Mouse (Mus musculus) heart, embryonic 11.5 days (tissue): ENCODE results near the gene Gm42791. TPM values are rescaled to one million over a fixed set of nuclear protein-coding genes. Genes with fewer than 3 reads are reported as not detected.
A peak's percentile ranks its signal among the peaks of the same experiment; 100 is the strongest.

ENCODE experiments used
- ATAC-seq: fragments of 200-750 bp; cut with Nextera tagmentation; replicated peaks from 2 replicates; pipeline ENCODE4 v1.8.0; 2017; ENCODE audit warnings: moderate library complexity; ENCODE audit not compliant: insufficient number of reproducible peaks, low FRiP score, low TSS enrichment
- H3K27ac ChIP-seq: fragments of 300-500 bp; sonication (generic); 2 replicates; pipeline ENCODE4 v1.5.1; 2014; ENCODE audit warnings: mild to moderate bottlenecking, low read depth, low read length
- H3K27me3 ChIP-seq: fragments of 300-500 bp; sonication (generic); 2 replicates; pipeline ENCODE4 v1.6.1; 2014; ENCODE audit warnings: mild to moderate bottlenecking, low read length, mixed read lengths; ENCODE audit not compliant: control insufficient read depth, insufficient read depth
- H3K36me3 ChIP-seq: fragments of 300-500 bp; sonication (generic); 2 replicates; pipeline ENCODE4 v1.6.1; 2014; ENCODE audit warnings: mild to moderate bottlenecking, low read length, moderate library complexity, mixed read lengths; ENCODE audit not compliant: control insufficient read depth, insufficient read depth
- H3K4me1 ChIP-seq: fragments of 300-500 bp; sonication (generic); 2 replicates; pipeline ENCODE4 v1.6.1; 2014; ENCODE audit warnings: low read length; ENCODE audit not compliant: control insufficient read depth, insufficient read depth
- H3K4me2 ChIP-seq: fragments of 300-500 bp; sonication (generic); 2 replicates; pipeline ENCODE4 v1.6.1; 2014; ENCODE audit warnings: mild to moderate bottlenecking, moderate library complexity
- H3K4me3 ChIP-seq: fragments of 300-500 bp; sonication (generic); 2 replicates; pipeline ENCODE4 v1.5.1; 2014; ENCODE audit warnings: low read depth, low read length
- H3K9ac ChIP-seq: fragments of 300-500 bp; sonication (generic); 2 replicates; pipeline ENCODE4 v1.6.1; 2014; ENCODE audit warnings: mild to moderate bottlenecking, low read depth, low read length, moderate library complexity
- H3K9me3 ChIP-seq: fragments of 300-500 bp; sonication (generic); replicated peaks from 2 replicates; pipeline ENCODE4 v1.6.1; 2016; ENCODE audit warnings: low read length; ENCODE audit not compliant: control insufficient read depth
- WGBS: fragments of 180-500 bp; shearing (Covaris S2); extraction: QIAGEN DNeasy Blood & Tissue Kit; methylation state at CpG from one replicate; pipeline ENCODE4 v1.1.7; 2014; ENCODE audit not compliant: insufficient replicate concordance; 5-methylcytosine and 5-hydroxymethylcytosine counted together
- polyA plus RNA-seq: library from polyadenylated mRNA; unstranded; fragments of >200 nt; fragmentation: Nextera tagmentation; extraction: Ambion mirVana; gene quantifications from 2 replicates; pipeline ENCODE4 v1.2.1, GENCODE M21; 2014

Gm42791 gene
- polyA plus RNA-seq, 1 experiment from 2014 or later, result not detected

GRCm38 (mm10) chr5:148928382-148929115 lies 66.4 kb downstream of the Gm42791 start:
- H3K27ac ChIP-seq, result peak overlapping the region; percentile 95
- 0 out of 2 replicates have a peak, but pooled peaks cover 3% of the 10 kb centered on the region for H3K36me3 ChIP-seq
- no peaks in the 10 kb centered on the region for H3K27me3 ChIP-seq
- peak overlapping the region; percentile 86 for H3K4me2 ChIP-seq
- H3K4me3 ChIP-seq, result peak overlapping the region; percentile 76
- H3K4me1 ChIP-seq, result peaks cover 4% of the 10 kb centered on the region
- under 1% methylated on average over 69 of the region's 69 CpGs for WGBS
- no peaks in the 10 kb centered on the region for H3K9me3 ChIP-seq
- ATAC-seq, result peak; percentile 96
- H3K9ac ChIP-seq, result peak overlapping the region; percentile 87

- WGBS, result 54% methylated on average over 5 of the region's 5 CpGs
- H3K27me3 ChIP-seq, result no peaks in the 10 kb centered on the region
- peak overlapping the region; percentile 55 for H3K4me2 ChIP-seq
- peak overlapping the region; percentile 95 for H3K27ac ChIP-seq
- peak overlapping the region; percentile 87 for H3K9ac ChIP-seq
- ATAC-seq, result no peak
- peak overlapping the region; percentile 76 for H3K4me3 ChIP-seq
- H3K4me1 ChIP-seq, result peaks cover 4% of the 10 kb centered on the region
- no peaks in the 10 kb centered on the region for H3K9me3 ChIP-seq
- H3K36me3 ChIP-seq, result 0 out of 2 replicates have a peak, but pooled peaks cover 3% of the 10 kb centered on the region
These were observed 67.2 kb downstream of the Gm42791 start for GRCm38 (mm10) chr5:148927717-148928223.

- no peak for ATAC-seq
- 87% methylated on average over 12 of the region's 12 CpGs for WGBS
- H3K36me3 ChIP-seq, result 0 out of 2 replicates have a peak, but pooled peaks cover 3% of the 10 kb centered on the region
These were observed 70.4 kb downstream of the Gm42791 start for GRCm38 (mm10) chr5:148924586-148924985.

DNA sequence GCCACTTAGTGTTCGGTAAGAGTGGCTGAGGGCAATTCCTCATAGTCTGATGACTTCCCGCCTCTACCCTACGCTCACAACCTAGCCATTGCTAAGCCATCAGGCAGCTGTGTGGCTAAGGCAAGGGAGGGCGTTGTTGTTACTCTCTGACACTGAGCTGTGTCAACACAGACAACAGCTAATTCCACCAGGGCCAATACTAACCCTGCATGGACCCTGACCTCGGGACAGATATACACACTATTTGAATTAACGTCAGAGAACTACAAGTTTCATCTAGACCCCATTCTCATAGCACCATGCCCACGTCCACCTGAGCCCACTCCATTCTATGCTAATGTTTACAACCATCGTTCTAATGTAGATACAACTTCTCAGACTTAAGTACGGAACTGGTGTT lies 70.9 kb downstream of the Gm42791 start:
- no peaks in the 10 kb centered on the region for H3K27me3 ChIP-seq
- 0 out of 2 replicates have a peak, but pooled peaks cover 3% of the 10 kb centered on the region for H3K36me3 ChIP-seq
- no peak overlapping the region for H3K4me3 ChIP-seq
- 86% methylated on average over 9 of the region's 9 CpGs for WGBS
- no peak overlapping the region for H3K9ac ChIP-seq
- H3K4me2 ChIP-seq, result no peak overlapping the region
- peaks cover 1% of the 10 kb centered on the region for H3K4me1 ChIP-seq
- no peak for ATAC-seq
- H3K27ac ChIP-seq, result no peak overlapping the region
- no peaks in the 10 kb centered on the region for H3K9me3 ChIP-seq

More at GRCm38 (mm10) chr5:148924586-148924985, 70.4 kb downstream of the Gm42791 start:
- H3K9ac ChIP-seq, result no peak overlapping the region
- H3K4me2 ChIP-seq, result no peak overlapping the region
- H3K27me3 ChIP-seq, result no peaks in the 10 kb centered on the region
- H3K4me3 ChIP-seq, result no peak overlapping the region
- H3K27ac ChIP-seq, result no peak overlapping the region
- peaks cover 4% of the 10 kb centered on the region for H3K4me1 ChIP-seq
- no peaks in the 10 kb centered on the region for H3K9me3 ChIP-seq

DNA sequence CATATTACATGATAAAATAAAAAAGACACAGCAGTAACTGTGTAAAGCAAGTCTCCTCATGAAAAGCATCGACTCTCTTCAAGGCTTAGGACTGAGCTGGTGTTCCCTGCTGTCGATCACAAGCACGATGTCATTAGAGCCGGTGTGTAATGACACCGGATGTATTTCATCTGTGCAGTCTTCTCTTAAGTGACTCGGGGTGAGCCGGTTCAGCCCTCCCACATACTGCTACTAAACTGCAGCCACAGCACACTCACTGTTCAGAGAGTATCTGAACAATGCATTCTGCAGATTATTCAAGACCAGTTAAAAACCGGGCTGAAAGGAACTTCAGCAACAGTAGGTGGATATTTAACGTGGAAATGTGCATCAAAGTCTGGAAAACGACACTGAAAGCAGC lies 71.5 kb downstream of the Gm42791 start:
- WGBS, result 75% methylated on average over 10 of the region's 10 CpGs
- no peaks in the 10 kb centered on the region for H3K4me1 ChIP-seq

DNA sequence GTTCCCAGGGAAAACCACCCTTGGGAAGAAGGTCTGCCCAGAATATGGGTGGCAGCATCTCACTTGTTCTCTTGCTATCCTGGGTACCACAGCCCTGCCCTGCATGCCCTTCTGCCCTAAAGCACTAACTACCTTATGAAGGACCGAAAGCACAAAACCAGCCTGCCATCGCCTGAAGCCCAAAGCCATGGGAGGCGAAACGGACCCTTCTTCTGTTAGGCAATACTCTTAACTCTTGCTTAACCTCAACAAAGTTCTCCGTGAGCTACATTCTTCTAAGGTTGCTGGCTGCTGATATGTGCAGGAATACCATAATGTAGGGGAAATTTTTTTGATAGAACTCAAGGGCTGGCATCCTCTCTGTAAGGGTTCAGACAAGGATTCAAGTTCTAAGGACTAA lies 72.2 kb downstream of the Gm42791 start:
- Histone ChIP-seq H3K4me3 (no peak overlapping the region), H3K36me3 (peaks cover 6% of the 10 kb centered on the region; the same call in 1 of the 2 replicates)
- ATAC-seq, result no peak

More for the DNA sequence above, 71.5 kb downstream of the Gm42791 start:
- H3K4me2 ChIP-seq, result no peak overlapping the region
- H3K9ac ChIP-seq, result no peak overlapping the region
- H3K9me3 ChIP-seq, result no peaks in the 10 kb centered on the region
- no peak for ATAC-seq
- H3K27ac ChIP-seq, result no peak overlapping the region
- H3K4me3 ChIP-seq, result no peak overlapping the region
- no peaks in the 10 kb centered on the region for H3K27me3 ChIP-seq
- 0 out of 2 replicates have a peak, but pooled peaks cover 3% of the 10 kb centered on the region for H3K36me3 ChIP-seq

DNA sequence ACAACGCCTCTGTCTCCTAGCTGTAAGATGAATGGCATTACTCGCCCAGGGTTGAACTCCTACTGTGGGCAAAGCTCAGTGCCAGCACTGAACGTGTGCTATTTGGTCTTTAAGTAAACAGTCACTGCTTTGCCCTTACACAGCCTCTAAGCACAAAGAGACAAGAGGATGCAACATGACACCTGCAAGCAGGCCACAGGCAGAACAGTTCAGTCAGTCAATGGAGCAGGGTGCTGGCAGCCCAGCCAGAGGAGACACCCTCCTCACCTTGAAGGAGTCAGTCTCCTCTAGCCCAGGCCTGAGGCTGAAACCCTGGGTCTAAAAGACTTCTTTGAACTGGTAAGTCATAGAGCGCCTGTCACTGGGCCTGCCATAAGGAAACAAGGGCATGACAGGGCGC lies 76.9 kb downstream of the Gm42791 start:
- no peak for ATAC-seq
- Histone ChIP-seq H3K27ac (no peak overlapping the region), H3K9me3 (no peaks in the 10 kb centered on the region), H3K27me3 (no peaks in the 10 kb centered on the region), H3K4me1 (no peaks in the 10 kb centered on the region), H3K4me2 (no peak overlapping the region), H3K9ac (no peak overlapping the region), H3K4me3 (no peak overlapping the region), H3K36me3 (peaks cover 8% of the 10 kb centered on the region)
- 77% methylated on average over 5 of the region's 5 CpGs for WGBS

More for the DNA sequence above, 72.2 kb downstream of the Gm42791 start:
- H3K4me1 ChIP-seq, result no peaks in the 10 kb centered on the region
- H3K27ac ChIP-seq, result no peak overlapping the region
- no peak overlapping the region for H3K4me2 ChIP-seq
- no peaks in the 10 kb centered on the region for H3K9me3 ChIP-seq
- no peaks in the 10 kb centered on the region for H3K27me3 ChIP-seq
- WGBS, result 91% methylated on average over 5 of the region's 5 CpGs
- H3K9ac ChIP-seq, result no peak overlapping the region

GRCm38 (mm10) chr5:148916775-148917174 lies 78.2 kb downstream of the Gm42791 start:
- WGBS, result 86% methylated on average over 6 of the region's 6 CpGs
- Histone ChIP-seq H3K4me3 (no peak overlapping the region), H3K27ac (no peak overlapping the region), H3K4me2 (no peak overlapping the region), H3K9me3 (no peaks in the 10 kb centered on the region), H3K27me3 (no peaks in the 10 kb centered on the region), H3K4me1 (no peaks in the 10 kb centered on the region), H3K9ac (no peak overlapping the region), H3K36me3 (peaks cover 13% of the 10 kb centered on the region)
- no peak for ATAC-seq
